Mouse (Mus musculus): ENCODE measurements around the gene Lrp11.
"Not testable (repeated sequence)": the region's sequence is repeated elsewhere in the genome, so short reads cannot be mapped to it uniquely, and the experiment has no call there.

Gene Lrp11

GRCm38 (mm10) chr10:7589592-7590233 lies at the start of gene Lrp11:
Lrp11 (plus strand) TSS chr10:7589800.
- in situ Hi-C loops (cut with MboI; ENCODE audit: low sequenced_read_pairs): no loop called here

GRCm38 (mm10) chr10:7578002-7578401 lies 11.6 kb upstream of the Lrp11 start:
- in situ Hi-C loops (cut with MboI; ENCODE audit: low sequenced_read_pairs): no loop called here

GRCm38 (mm10) chr10:7581401-7581800 lies 8.2 kb upstream of the Lrp11 start:
- in situ Hi-C loops (cut with MboI; ENCODE audit: low sequenced_read_pairs): no loop called here

- in situ Hi-C loops (cut with MboI; ENCODE audit: low sequenced_read_pairs): no loop called here
Measured at GRCm38 (mm10) chr10:7582157-7582890, 7.3 kb upstream of the Lrp11 start.

GRCm38 (mm10) chr10:7582891-7583557 lies 6.6 kb upstream of the Lrp11 start:
- in situ Hi-C loops (cut with MboI; ENCODE audit: low sequenced_read_pairs): no loop called here

- in situ Hi-C loops (cut with MboI; ENCODE audit: low sequenced_read_pairs): no loop called here
Measured at GRCm38 (mm10) chr10:7586771-7587170, 2.8 kb upstream of the Lrp11 start.

- in situ Hi-C loops (cut with MboI; ENCODE audit: low sequenced_read_pairs): no loop called here
Measured at GRCm38 (mm10) chr10:7590234-7590689, 662 bp downstream of the Lrp11 start.

GRCm38 (mm10) chr10:7590792-7591191 lies 1.2 kb downstream of the Lrp11 start:
- in situ Hi-C loops (cut with MboI; ENCODE audit: low sequenced_read_pairs): no loop called here

GRCm38 (mm10) chr10:7594797-7595196 lies 5.2 kb downstream of the Lrp11 start:
- in situ Hi-C loops (cut with MboI; ENCODE audit: low sequenced_read_pairs): no loop called here

- in situ Hi-C loops (cut with MboI; ENCODE audit: low sequenced_read_pairs): no loop called here
Measured at GRCm38 (mm10) chr10:7596251-7596650, 6.7 kb downstream of the Lrp11 start.

- in situ Hi-C loops (cut with MboI; ENCODE audit: low sequenced_read_pairs): no loop called here
Measured at GRCm38 (mm10) chr10:7598177-7598576, 8.6 kb downstream of the Lrp11 start.

GRCm38 (mm10) chr10:7600647-7601046 lies 11.0 kb downstream of the Lrp11 start:
- in situ Hi-C loops (cut with MboI; ENCODE audit: low sequenced_read_pairs): no loop called here

GRCm38 (mm10) chr10:7605168-7605567 lies 15.6 kb downstream of the Lrp11 start:
- in situ Hi-C loops (cut with MboI; ENCODE audit: low sequenced_read_pairs): no loop called here

GRCm38 (mm10) chr10:7606437-7606836 lies 16.8 kb downstream of the Lrp11 start:
- in situ Hi-C loops (cut with MboI; ENCODE audit: low sequenced_read_pairs): no loop called here

- in situ Hi-C loops (cut with MboI; ENCODE audit: low sequenced_read_pairs): no loop called here
Measured at GRCm38 (mm10) chr10:7608611-7609010, 19.0 kb downstream of the Lrp11 start.

- in situ Hi-C loops (cut with MboI; ENCODE audit: low sequenced_read_pairs): no loop called here
Measured at GRCm38 (mm10) chr10:7611647-7612046, 22.0 kb downstream of the Lrp11 start.

- in situ Hi-C loops (cut with MboI; ENCODE audit: low sequenced_read_pairs): not testable (repeated sequence)
Measured at GRCm38 (mm10) chr10:7612210-7612609, 22.6 kb downstream of the Lrp11 start.

- in situ Hi-C loops (cut with MboI; ENCODE audit: low sequenced_read_pairs): no loop called here
Measured at GRCm38 (mm10) chr10:7614834-7615233, 25.2 kb downstream of the Lrp11 start.

GRCm38 (mm10) chr10:7617146-7617545 lies 27.5 kb downstream of the Lrp11 start:
- in situ Hi-C loops (cut with MboI; ENCODE audit: low sequenced_read_pairs): not testable (repeated sequence)

GRCm38 (mm10) chr10:7617556-7617955 lies 28.0 kb downstream of the Lrp11 start:
- in situ Hi-C loops (cut with MboI; ENCODE audit: low sequenced_read_pairs): not testable (repeated sequence)

GRCm38 (mm10) chr10:7619821-7620241 lies 30.2 kb downstream of the Lrp11 start:
- in situ Hi-C loops (cut with MboI; ENCODE audit: low sequenced_read_pairs): no loop called here

GRCm38 (mm10) chr10:7620723-7621122 lies 31.1 kb downstream of the Lrp11 start:
- in situ Hi-C loops (cut with MboI; ENCODE audit: low sequenced_read_pairs): no loop called here

Data from CH12F3 (cell line).